Mouse (Mus musculus): ENCODE measurements around the gene Abcb8. TPM values are rescaled to one million over a fixed set of nuclear protein-coding genes. Genes with fewer than 3 reads are reported as not detected.

Gene Abcb8
- polyA plus RNA-seq, 1 experiment: 61.0 TPM

- no peak for DNase-seq (ENCODE audit: low read depth)
Measured at GRCm38 (mm10) chr5:24453985-24454303, 60.5 kb downstream of the Abcb8 start.

DNA sequence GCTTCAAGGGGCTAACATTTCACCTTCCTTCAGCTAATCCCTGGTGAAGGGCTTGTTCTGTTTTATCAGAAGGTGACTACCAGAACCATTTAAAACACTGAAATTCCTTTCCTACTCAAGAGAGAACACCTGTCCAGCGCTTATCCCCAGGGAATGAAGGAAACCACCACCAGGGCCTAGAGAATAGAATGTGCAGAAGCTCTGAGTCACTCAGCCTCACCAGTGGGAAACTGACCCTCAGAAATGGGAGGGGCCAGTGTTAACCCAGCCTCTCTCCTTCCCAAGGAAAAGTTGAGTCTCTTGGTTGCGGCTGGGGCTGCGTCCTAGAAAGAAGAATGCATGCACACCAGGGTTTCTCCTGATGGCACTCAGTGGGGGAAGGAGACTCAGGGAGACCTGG lies 61.6 kb downstream of the Abcb8 start:
- no peak for DNase-seq (ENCODE audit: low read depth)

- no peak for DNase-seq (ENCODE audit: low read depth)
Measured at GRCm38 (mm10) chr5:24455613-24456012, 62.1 kb downstream of the Abcb8 start.

Other genes starting within 250 kb of the Abcb8 start
- 6.5 and 7.8 TPM in 2 replicates for gene Nupl2, start 228.7 kb upstream of the Abcb8 start, polyA plus RNA-seq (2012; rRNA removed)
- 38.9 and 50.7 TPM in 2 replicates for gene Kcnh2, start 42.1 kb upstream of the Abcb8 start, polyA plus RNA-seq (2012; rRNA removed)
- gene Nos3, start 28.9 kb upstream of the Abcb8 start, polyA plus RNA-seq (2012; rRNA removed): 22.8 and 32.3 TPM in 2 replicates
- gene Atg9b, start 1.5 kb upstream of the Abcb8 start, polyA plus RNA-seq (2012; rRNA removed): 1.1 and 1.2 TPM in 2 replicates
- gene Asic3, start 19.7 kb downstream of the Abcb8 start, polyA plus RNA-seq (2012; rRNA removed): 0.08 and 0.43 TPM in 2 replicates
- gene Cdk5, start 29.9 kb downstream of the Abcb8 start, polyA plus RNA-seq (2012; rRNA removed): 70.5 and 94.8 TPM in 2 replicates
- 60.6 and 67.9 TPM in 2 replicates for gene Slc4a2, start 30.2 kb downstream of the Abcb8 start, polyA plus RNA-seq (2012; rRNA removed)
- gene Fastk, start 51.6 kb downstream of the Abcb8 start, polyA plus RNA-seq (2012; rRNA removed): 147 and 182 TPM in 2 replicates
- 32.8 and 39.3 TPM in 2 replicates for gene Tmub1, start 54.2 kb downstream of the Abcb8 start, polyA plus RNA-seq (2012; rRNA removed)
- gene Agap3, start 58.5 kb downstream of the Abcb8 start, polyA plus RNA-seq (2012; rRNA removed): 52.6 and 60.0 TPM in 2 replicates
- gene Gbx1, start 133.5 kb downstream of the Abcb8 start, polyA plus RNA-seq (2012; rRNA removed): 0.03 TPM in 1 of 2 replicates, not detected in the other
- gene Asb10, start 147.3 kb downstream of the Abcb8 start, polyA plus RNA-seq (2012; rRNA removed): 1.4 and 1.6 TPM in 2 replicates
- 0.05 and 0.13 TPM in 2 replicates for gene 4931409K22Rik, start 163.1 kb downstream of the Abcb8 start, polyA plus RNA-seq (2012; rRNA removed)
- gene Abcf2, start 183.8 kb downstream of the Abcb8 start, polyA plus RNA-seq (2012; rRNA removed): 39.8 and 50.0 TPM in 2 replicates
- 57.2 and 62.9 TPM in 2 replicates for gene Chpf2, start 193.1 kb downstream of the Abcb8 start, polyA plus RNA-seq (2012; rRNA removed)
- 239 and 247 TPM in 2 replicates for gene Smarcd3, start 230.7 kb downstream of the Abcb8 start, polyA plus RNA-seq (2012; rRNA removed)